Mouse (Mus musculus) kidney, postnatal 0 days (tissue): Measurements from ENCODE around the gene Med15. TPM values are rescaled to one million over a fixed set of nuclear protein-coding genes. Genes with fewer than 3 reads are reported as not detected.
"Not testable (repeated sequence)": the region's sequence is repeated elsewhere in the genome, so short reads cannot be mapped to it uniquely, and the experiment has no call there.

Source experiments
- ATAC-seq: fragments of 200-750 bp; cut with Nextera tagmentation; replicated peaks from 2 replicates; pipeline ENCODE4 v1.8.0; 2017; ENCODE audit warnings: low read depth, moderate number of reproducible peaks, moderate TSS enrichment, moderate library complexity; ENCODE audit not compliant: low FRiP score
- DNase-seq: peaks from one replicate; pipeline ENCODE4 v3.0.0-alpha.2; 2016; ENCODE audit warnings: low spot score
- H3K27ac ChIP-seq: fragments of 300-500 bp; sonication (generic); 2 replicates; pipeline ENCODE4 v1.5.1; 2014; ENCODE audit warnings: mild to moderate bottlenecking
- H3K27me3 ChIP-seq: fragments of 300-500 bp; sonication (generic); 2 replicates; pipeline ENCODE4 v1.6.1; 2014; ENCODE audit warnings: low read length, mixed read lengths; ENCODE audit not compliant: insufficient read depth
- H3K36me3 ChIP-seq: fragments of 300-500 bp; sonication (generic); 2 replicates; pipeline ENCODE4 v1.6.1; 2014; ENCODE audit warnings: low read length, mixed read lengths; ENCODE audit not compliant: insufficient read depth
- H3K4me1 ChIP-seq: fragments of 300-500 bp; sonication (generic); replicated peaks from 2 replicates; pipeline ENCODE4 v1.6.1; 2014; ENCODE audit warnings: antibody characterized with exemption, low read length, mixed read lengths; ENCODE audit not compliant: insufficient read depth
- H3K4me2 ChIP-seq: fragments of 300-500 bp; sonication (generic); 2 replicates; pipeline ENCODE4 v1.6.1; 2014; ENCODE audit warnings: mild to moderate bottlenecking, low read length, moderate library complexity, mixed read lengths
- H3K4me3 ChIP-seq: fragments of 300-500 bp; sonication (generic); replicated peaks from 2 replicates; pipeline ENCODE4 v1.5.1; 2014; ENCODE audit warnings: low read depth, low read length
- H3K9ac ChIP-seq: fragments of 300-500 bp; sonication (generic); 2 replicates; pipeline ENCODE4 v1.6.1; 2014; ENCODE audit warnings: low read depth, low read length
- H3K9me3 ChIP-seq: fragments of 300-500 bp; sonication (generic); replicated peaks from 2 replicates; pipeline ENCODE4 v1.6.1; 2016; ENCODE audit warnings: low read length, inconsistent platforms, mixed read lengths
- CTCF ChIP-seq: IDR thresholded peaks from 2 replicates; pipeline ENCODE4 v1.5.1; 2016; ENCODE audit warnings: antibody characterized with exemption, low read depth, mild to moderate bottlenecking, moderate library complexity
- WGBS: fragments of 180-500 bp; shearing (Covaris S2); extraction: QIAGEN DNeasy Blood & Tissue Kit; methylation state at CpG from one replicate; pipeline ENCODE4 v1.1.7; 2014; 5-methylcytosine and 5-hydroxymethylcytosine counted together
- polyA plus RNA-seq: library from polyadenylated mRNA; unstranded; fragments of >200 nt; fragmentation: Nextera tagmentation; extraction: Ambion mirVana; gene quantifications from 2 replicates; pipeline ENCODE4 v1.2.1, GENCODE M21; 2015

Gene Med15
- polyA plus RNA-seq, 1 experiment from 2014 or later: 29.4 TPM

DNA sequence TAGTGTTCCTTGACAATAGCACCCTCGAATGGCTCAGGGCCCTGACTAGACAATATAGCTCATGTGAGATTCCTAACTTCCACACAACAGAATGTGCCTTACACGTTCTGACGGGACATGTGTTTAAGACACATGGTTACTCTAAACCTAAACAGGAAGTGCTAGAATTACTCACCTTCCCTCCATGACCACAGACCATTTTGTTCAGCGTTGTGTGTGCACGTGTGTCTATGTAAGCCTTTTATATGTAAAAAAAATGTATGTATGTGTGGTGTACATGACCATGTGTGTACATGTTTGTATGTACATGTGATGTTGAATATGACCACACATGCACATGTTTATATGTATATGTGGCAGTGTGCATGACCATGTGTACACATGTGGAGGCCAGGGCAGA is 116.5 kb downstream of the Med15 start:
- Histone ChIP-seq H3K9ac (no peak overlapping the region), H3K4me1 (peaks cover 9% of the 10 kb centered on the region), H3K36me3 (no peaks in the 10 kb centered on the region), H3K27ac (no peak overlapping the region), H3K9me3 (no peaks in the 10 kb centered on the region), H3K4me3 (no peak overlapping the region), H3K27me3 (no peaks in the 10 kb centered on the region), H3K4me2 (no peak overlapping the region)
- no peak for ATAC-seq
- no peak for DNase-seq
- 80% methylated on average over 5 of the region's 5 CpGs for WGBS
- no peak for TF ChIP-seq CTCF

GRCm38 (mm10) chr16:17614740-17615139 is 118.0 kb downstream of the Med15 start:
- H3K9ac ChIP-seq, H3K36me3 ChIP-seq, H3K27me3 ChIP-seq, H3K4me2 ChIP-seq, H3K4me1 ChIP-seq, H3K9me3 ChIP-seq, H3K27ac ChIP-seq, DNase-seq, ATAC-seq, H3K4me3 ChIP-seq: not testable (repeated sequence)
- TF ChIP-seq CTCF: peak; percentile 75
- 94% methylated on average over 6 of the region's 6 CpGs for WGBS

GRCm38 (mm10) chr16:17611383-17611782 is 121.3 kb downstream of the Med15 start:
- Histone ChIP-seq H3K9ac (no peak overlapping the region), H3K4me1 (no peaks in the 10 kb centered on the region), H3K27me3 (no peaks in the 10 kb centered on the region), H3K4me2 (no peak overlapping the region), H3K36me3 (no peaks in the 10 kb centered on the region), H3K4me3 (no peak overlapping the region), H3K9me3 (no peaks in the 10 kb centered on the region), H3K27ac (no peak overlapping the region)
- DNase-seq (no peak), ATAC-seq (no peak)
- 61% methylated on average over 4 of the region's 4 CpGs for WGBS
- no peak for TF ChIP-seq CTCF

DNA sequence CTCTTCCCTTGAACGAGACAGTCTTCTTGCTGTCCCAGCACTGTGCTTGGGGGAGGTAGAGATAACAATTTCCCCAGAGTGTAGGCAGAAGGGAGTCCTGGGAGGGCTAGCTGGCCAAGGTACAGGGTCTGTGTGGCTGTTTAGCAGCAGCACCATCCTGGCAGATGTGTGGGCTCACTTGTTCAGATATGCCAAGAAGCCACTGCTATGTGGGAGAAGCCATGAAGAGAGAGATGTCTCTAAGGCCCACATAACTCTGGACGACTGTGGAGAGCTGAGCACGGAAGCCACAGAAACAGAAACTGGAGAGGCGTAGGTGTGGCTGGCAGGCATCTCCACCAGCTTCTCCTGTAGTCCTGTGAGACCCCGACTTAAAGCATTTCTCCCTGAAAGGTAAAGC is 127.0 kb downstream of the Med15 start:
- no peaks in the 10 kb centered on the region for H3K36me3 ChIP-seq
- no peak overlapping the region for H3K27ac ChIP-seq
- no peaks in the 10 kb centered on the region for H3K9me3 ChIP-seq
- H3K4me2 ChIP-seq: no peak overlapping the region
- ATAC-seq (no peak), DNase-seq (no peak)
- H3K4me3 ChIP-seq: no peak overlapping the region
- no peak for TF ChIP-seq CTCF
- no peaks in the 10 kb centered on the region for H3K4me1 ChIP-seq
- 65% methylated on average over 5 of the region's 5 CpGs for WGBS
- H3K9ac ChIP-seq: no peak overlapping the region
- no peaks in the 10 kb centered on the region for H3K27me3 ChIP-seq

DNA sequence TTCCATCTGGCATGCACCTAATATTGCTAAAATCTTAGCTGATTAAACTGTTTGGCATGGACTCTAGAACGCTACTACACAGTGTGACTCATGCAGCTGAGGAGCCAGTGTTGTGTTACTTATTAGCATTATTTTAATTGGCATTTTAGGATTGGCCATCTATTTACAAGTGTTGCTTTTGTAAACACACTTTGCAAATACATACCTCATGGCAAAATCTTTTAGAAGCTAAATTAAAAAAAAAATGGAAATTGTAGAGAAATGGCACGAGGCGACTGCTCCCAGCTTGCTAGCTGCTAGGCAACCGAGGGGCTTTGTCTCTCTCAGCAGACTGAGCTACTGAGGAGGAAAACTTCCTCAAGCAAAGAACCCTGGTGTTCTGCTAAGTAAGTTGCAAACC is 127.8 kb downstream of the Med15 start:
- Histone ChIP-seq H3K9ac (no peak overlapping the region), H3K4me3 (no peak overlapping the region), H3K4me1 (no peaks in the 10 kb centered on the region), H3K9me3 (no peaks in the 10 kb centered on the region), H3K4me2 (no peak overlapping the region), H3K27me3 (no peaks in the 10 kb centered on the region), H3K27ac (no peak overlapping the region), H3K36me3 (no peaks in the 10 kb centered on the region)
- TF ChIP-seq CTCF: no peak
- DNase-seq: no peak
- WGBS: 66% methylated on average over 4 of the region's 4 CpGs
- ATAC-seq: no peak

Other genes with a start within 250 kb of the Med15 start
- gene Aifm3, start 243.3 kb downstream of the Med15 start, polyA plus RNA-seq: 1.4 and 2.4 TPM in 2 replicates
- gene Lztr1, start 224.2 kb downstream of the Med15 start, polyA plus RNA-seq: 65.7 and 73.4 TPM in 2 replicates
- gene Thap7, start 201.8 kb downstream of the Med15 start, polyA plus RNA-seq: 58.6 and 62.8 TPM in 2 replicates
- 0.20 and 0.26 TPM in 2 replicates for gene Lrrc74b, start 171.6 kb downstream of the Med15 start, polyA plus RNA-seq
- gene P2rx6, start 171.0 kb downstream of the Med15 start, polyA plus RNA-seq: 0.62 and 0.74 TPM in 2 replicates
- gene Slc7a4, start 149.7 kb downstream of the Med15 start, polyA plus RNA-seq: 14.3 and 15.5 TPM in 2 replicates
- gene Smpd4, start 113.5 kb downstream of the Med15 start, polyA plus RNA-seq: 21.2 and 22.3 TPM in 2 replicates
- gene Ccdc74a, start 86.4 kb downstream of the Med15 start, polyA plus RNA-seq: 8.1 and 8.6 TPM in 2 replicates
- gene Klhl22, start 26.7 kb upstream of the Med15 start, polyA plus RNA-seq: 39.3 and 42.8 TPM in 2 replicates
- 12.2 and 18.7 TPM in 2 replicates for gene Scarf2, start 64.4 kb upstream of the Med15 start, polyA plus RNA-seq
- 1.7 and 2.2 TPM in 2 replicates for gene B830017H08Rik, start 100.2 kb upstream of the Med15 start, polyA plus RNA-seq
- 131 and 147 TPM in 2 replicates for gene Car15, start 105.5 kb upstream of the Med15 start, polyA plus RNA-seq
- gene Gm20518, start 158.8 kb upstream of the Med15 start, polyA plus RNA-seq: 2.8 and 3.4 TPM in 2 replicates
- gene Tssk1, start 161.3 kb upstream of the Med15 start, polyA plus RNA-seq: 0.05 TPM in 1 of 2 replicates, not detected in the other
- gene Dgcr2, start 165.7 kb upstream of the Med15 start, polyA plus RNA-seq: 57.8 and 65.4 TPM in 2 replicates
- not detected in 2 replicates for gene Tssk2, start 165.7 kb upstream of the Med15 start, polyA plus RNA-seq
- gene Ess2, start 178.5 kb upstream of the Med15 start, polyA plus RNA-seq: 27.6 and 28.1 TPM in 2 replicates
- gene Gsc2, start 182.2 kb upstream of the Med15 start, polyA plus RNA-seq: 0.09 TPM in 1 of 2 replicates, not detected in the other
- gene Slc25a1, start 195.3 kb upstream of the Med15 start, polyA plus RNA-seq: 116 and 123 TPM in 2 replicates
- not detected in 2 replicates for gene Vpreb2, start 247.5 kb upstream of the Med15 start, polyA plus RNA-seq